Mouse (Mus musculus): ENCODE measurements at regions not wholly inside any gene's neighbourhood (a gene's known extent, or its start where the extent isn't known, plus 50 kb on each side); places are given as distances from the start of the nearest gene placed in this dataset.

DNA sequence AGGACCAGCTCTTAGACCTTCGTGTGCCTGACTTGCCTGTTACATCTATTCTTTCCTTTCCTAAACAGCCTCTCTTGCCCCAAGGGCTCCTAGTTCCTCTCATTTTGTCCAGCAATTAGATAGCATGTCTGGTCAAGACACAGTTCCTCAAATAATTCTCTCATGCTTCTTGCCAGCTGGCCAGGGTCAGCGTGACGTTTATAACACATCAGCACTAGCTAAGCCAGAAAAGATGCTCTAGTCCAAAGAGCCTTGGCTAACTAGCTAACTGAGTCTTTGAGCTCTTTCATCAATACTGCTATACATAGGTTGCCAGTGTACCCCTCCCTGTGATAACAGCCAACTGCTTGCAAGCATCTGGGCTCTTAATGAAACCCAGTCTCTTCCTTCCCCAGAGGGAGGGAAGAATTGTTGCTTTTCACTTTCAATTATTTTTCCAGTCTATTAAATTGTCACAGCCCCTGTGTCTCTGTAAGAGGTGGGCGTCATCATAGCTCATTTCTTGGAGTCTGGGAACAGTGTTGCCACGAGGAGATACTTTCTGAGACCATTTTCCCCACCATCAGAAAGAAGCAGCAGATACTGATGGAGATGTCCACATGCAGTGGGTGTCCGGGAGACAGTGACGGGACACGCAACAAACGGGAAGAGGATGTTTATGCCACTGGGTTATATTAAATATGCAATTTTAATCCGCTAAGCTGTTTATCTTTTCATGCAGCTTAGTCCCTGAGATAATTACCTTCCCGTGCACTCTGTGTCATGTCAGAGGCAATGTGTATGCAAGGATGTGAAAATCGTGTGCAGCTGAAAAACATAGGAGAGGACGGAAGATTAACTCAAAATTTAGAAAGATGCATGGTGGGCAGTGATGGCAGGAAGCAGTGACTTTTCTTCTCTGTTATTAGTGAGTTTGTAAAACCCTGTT lies 250.1 kb upstream of the Nmur2 start:
- no peak for DNase-seq (ENCODE audit: low read depth, low spot score)

GRCm38 (mm10) chr11:56285575-56286260 lies 244.9 kb upstream of the Nmur2 start:
- no peak for DNase-seq (ENCODE audit: low read depth, low spot score)

DNA sequence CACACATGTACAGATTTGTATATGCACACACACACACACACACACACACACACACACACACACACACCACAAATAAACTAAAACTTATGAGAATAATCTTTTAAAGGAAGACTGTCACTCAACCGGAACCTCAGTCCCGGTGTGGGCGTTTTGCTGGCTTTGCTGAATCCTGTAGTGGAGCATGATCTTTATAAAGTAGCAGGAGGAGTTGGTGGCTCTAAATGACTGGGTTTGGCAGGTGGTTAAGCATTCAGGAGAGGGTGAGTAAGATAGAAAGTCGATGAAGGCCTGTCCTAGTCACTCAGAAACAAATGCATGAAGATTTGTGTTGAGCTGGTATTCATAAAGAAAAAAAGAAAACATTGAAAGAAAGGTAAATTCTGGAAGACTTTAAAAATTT lies 240.4 kb upstream of the Nmur2 start:
- no peak for DNase-seq (ENCODE audit: low read depth, low spot score)

DNA sequence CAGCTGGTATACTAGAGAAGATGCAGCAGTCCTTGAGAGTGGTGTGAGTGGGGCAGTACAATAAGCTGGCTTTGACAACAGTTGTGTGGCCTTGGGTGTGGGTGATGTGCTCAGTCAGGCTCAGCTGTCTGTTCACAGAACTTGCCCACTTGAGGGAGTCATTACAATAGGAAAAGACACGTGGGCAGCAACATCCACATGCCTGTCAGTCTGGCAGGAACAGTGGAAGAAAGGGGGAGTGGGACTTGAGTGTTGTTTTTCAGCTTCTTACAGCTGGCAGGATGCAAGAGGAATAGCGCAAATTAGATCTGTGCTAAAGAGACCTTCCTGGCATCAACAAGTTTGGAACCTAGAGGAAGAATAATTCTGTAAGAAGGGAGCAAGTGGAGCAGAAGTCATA lies 239.4 kb upstream of the Nmur2 start:
- no peak for DNase-seq (ENCODE audit: low read depth, low spot score)

DNA sequence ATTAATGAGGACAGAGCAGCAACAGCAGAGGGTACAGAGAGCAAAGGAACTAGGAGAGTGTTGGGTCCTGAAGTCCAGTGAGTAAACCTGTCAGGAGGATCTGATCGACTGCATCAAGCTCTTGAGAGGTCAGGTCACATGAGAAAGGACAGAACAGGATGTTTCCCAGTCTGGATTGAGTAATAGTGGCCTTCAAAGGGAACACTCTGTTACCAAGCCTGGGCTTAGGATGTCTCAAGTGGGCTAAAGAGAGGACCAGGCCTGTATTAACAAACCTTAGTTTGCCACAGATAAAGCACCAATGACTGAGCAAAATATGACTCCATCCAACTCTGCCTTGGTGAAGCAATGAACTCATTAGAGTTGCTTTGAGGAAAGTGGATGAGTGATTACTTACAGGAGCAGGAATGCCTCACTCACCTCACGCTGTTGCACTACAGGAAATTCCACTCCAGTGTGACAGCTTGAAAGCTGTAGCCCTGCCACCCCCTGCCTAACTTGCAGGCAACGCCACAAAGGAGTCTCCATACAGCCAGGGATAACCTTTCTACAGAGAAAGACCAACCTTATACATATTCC lies 229.2 kb upstream of the Nmur2 start:
- no peak for DNase-seq (ENCODE audit: low read depth, low spot score)

DNA sequence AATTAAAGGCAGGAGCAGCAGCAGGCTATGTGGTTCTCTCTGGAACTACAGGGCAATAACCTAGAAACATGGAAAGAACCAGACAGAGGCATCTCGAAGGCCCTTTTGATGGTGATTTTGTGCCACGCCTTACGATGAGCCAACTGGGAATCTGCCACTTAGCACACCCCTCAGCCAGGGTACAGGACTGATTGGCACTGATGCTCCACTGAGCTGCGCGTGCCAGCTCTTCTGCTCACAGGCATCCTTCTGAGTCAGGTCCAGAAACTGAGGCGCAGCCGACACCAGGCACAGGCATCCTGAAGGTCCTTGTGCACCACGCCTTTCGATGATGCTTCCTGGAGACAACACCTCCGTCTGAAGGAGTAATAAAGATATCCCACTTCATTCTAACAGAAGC lies 221.9 kb upstream of the Nmur2 start:
- DNase-seq (ENCODE audit: low read depth, low spot score) = no peak

DNA sequence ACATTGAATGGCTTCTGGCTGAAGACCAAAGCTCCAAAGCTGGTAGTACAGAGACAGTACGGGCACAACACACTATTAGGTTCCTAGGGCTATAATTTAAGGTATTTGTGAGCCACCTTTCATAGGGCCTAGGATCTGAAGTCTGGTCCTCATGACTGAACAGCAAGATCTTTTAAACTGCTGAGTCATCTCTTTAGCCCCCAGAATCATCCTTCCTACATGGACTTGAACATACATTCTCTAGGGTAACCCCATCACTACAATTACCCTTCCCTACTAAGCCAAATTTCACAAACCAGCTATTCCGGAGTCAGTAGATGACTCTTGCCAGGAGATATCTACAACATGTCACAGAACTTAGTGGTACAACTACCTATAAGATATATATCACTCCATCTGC lies 215.5 kb upstream of the Nmur2 start:
- no peak for DNase-seq (ENCODE audit: low read depth, low spot score)

DNA sequence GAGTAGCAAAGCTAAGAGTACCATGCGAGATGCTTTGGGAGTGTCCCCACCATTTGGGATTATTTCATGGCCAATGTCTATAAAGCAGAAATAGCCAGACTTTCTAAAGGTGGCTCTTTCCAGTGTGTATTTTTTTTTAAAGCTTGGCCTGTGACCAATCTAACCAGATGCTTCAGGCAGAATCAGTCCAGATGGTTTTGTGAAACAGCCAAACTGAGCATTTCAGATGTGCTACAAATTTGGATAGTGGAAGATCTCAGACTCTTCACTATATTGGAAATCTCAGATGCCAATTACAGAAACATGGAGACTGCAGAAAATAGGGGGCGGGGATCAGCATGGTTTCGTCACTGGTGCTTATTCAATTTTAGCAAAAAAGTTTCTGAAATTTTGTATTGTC lies 213.6 kb upstream of the Nmur2 start:
- DNase-seq (ENCODE audit: low read depth, low spot score) = no peak

- DNase-seq (ENCODE audit: low read depth, low spot score) = no peak
These were observed 206.6 kb upstream of the Nmur2 start for GRCm38 (mm10) chr11:56247333-56247823.

DNA sequence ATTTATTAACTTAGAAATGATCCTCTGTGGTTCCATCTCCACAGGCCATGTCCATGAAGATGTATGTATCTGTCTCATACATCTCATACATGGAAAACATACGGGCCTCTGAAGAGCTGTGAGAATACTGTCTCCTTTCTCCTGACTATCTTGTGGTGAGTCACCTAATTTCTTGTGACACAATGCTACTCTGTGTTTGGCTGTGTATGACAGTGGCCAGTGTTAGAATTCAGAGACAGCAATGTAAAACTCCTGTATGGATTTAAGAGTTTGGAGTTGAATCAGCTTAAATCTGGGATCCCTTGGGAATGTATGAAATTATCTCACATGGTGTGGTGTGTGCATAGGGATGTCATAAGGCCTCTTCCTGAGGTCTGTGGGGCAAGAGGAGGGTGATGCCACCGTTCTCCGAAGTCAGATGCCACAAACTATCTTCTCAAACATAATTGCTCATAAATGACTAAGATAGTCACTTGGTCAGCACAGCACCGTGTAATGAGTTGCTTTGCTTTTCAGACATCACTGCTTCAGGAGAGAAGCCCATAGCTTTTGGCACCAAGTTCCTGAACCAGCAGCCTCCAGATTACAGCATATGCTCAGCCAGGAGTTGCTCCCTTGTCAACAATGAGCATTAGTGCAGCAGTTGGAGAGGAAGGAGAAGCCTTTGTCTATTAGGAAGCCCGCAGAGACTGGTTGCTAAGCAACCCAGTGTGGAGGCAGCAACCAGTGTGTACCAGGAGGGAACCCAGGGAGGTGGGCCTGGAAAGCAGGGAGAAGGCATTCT lies 205.9 kb upstream of the Nmur2 start:
- no peak for DNase-seq (ENCODE audit: low read depth, low spot score)

DNA sequence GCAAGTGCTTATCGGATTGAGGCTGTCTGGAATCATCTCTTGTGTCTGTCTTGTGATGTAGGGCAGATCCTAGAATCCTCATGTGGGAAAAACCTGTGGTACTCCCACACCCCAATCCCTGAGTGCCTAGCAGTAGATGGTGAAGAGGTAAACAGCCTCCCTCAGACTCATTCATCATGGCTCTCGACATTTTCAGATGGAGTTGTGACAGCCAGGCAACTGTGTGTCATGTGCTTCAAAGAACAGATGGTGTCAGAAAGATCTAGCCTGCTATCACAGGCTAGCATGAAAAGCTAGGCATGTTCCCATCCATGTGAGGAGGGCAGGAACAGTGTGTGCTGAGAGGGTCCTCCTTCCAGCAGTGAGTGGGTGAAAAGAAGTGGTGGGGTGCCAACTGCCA lies 204.1 kb upstream of the Nmur2 start:
- no peak for DNase-seq (ENCODE audit: low read depth, low spot score)

DNA sequence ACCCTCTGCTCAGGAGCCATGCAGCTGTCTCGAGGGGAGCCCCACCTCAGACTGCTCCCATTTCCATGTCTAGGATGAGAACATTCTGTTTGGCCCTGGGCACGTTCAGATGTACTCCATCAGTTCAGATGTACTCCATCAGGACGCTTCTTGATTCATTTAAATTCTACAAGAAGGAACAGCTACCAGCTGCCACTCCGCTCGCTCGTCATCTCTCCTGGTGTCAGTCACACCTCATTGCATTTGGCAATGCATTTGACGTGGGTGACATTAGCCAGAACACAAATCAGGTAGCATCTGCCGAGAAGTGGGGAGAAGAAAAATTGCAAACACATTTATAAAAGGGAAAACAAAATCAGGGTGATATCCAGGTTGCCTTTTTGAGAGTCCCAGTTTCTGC lies 202.6 kb upstream of the Nmur2 start:
- no peak for DNase-seq (ENCODE audit: low read depth, low spot score)

DNA sequence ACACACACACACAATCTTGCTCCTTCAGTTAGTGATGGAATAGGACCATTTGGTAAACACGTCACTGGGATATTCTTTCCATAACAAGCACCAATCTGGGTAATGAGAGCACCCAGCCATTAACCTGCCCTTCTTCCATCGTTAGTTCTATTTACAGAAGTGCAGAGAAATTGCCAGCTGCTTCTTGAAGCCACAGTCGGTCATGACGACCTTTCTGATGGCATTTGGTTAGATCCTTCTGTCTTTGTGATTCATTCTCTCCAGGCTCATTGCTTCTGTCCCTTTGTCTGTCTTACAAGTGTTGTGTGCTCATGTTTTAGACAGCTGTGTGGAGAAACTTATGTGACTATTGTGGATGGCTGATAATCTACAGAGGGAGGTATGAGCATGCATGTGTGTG lies 197.9 kb upstream of the Nmur2 start:
- no peak for DNase-seq (ENCODE audit: low read depth, low spot score)

- DNase-seq (ENCODE audit: low read depth, low spot score) = no peak
These were observed 184.2 kb upstream of the Nmur2 start for GRCm38 (mm10) chr11:56224999-56225398.

- no peak for DNase-seq (ENCODE audit: low read depth, low spot score)
These were observed 174.9 kb upstream of the Nmur2 start for GRCm38 (mm10) chr11:56215706-56216105.

GRCm38 (mm10) chr11:56201844-56202243 lies 161.0 kb upstream of the Nmur2 start:
- DNase-seq (ENCODE audit: low read depth, low spot score) = no peak

- no peak for DNase-seq (ENCODE audit: low read depth, low spot score)
These were observed 154.5 kb upstream of the Nmur2 start for GRCm38 (mm10) chr11:56195316-56195715.

DNA sequence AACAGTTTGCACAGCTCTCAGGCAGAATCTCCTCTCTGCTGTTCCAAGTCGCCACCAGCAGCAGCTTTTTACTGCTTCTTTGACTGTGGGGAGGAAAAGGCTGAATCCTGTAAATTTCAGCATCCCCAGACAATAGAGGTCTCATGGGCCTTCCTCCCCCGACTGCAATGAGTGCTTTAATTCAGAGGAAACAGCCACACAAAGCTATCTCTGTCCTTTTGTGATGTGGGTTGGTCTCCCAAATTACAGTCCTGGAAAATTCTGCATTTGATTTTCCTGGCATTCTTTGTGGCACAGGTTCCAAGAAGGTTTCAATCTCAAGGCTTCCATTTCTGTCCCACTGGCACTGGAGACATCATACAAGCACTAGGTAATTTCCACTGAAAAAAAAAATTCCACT lies 152.6 kb upstream of the Nmur2 start:
- DNase-seq (ENCODE audit: low read depth, low spot score) = no peak

DNA sequence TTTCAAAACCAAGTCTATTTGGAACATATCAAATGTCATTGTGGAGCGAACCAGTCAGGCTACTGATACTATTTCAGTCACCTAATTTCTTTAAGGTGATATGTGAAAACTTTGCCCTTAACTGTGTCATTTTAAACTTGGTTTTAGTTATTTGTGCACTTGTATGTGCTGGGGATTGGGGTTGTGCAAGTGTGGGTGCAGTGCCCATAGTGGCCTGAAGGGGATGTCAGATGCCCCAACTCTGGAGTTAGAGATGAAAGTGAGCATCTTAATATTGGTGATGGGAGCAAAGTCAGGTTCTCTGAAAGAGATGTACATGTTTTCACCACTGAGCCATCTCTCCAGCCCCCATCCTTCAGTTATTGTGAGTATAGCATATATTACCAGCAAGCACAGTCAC lies 133.1 kb upstream of the Nmur2 start:
- no peak for DNase-seq (ENCODE audit: low read depth, low spot score)

DNA sequence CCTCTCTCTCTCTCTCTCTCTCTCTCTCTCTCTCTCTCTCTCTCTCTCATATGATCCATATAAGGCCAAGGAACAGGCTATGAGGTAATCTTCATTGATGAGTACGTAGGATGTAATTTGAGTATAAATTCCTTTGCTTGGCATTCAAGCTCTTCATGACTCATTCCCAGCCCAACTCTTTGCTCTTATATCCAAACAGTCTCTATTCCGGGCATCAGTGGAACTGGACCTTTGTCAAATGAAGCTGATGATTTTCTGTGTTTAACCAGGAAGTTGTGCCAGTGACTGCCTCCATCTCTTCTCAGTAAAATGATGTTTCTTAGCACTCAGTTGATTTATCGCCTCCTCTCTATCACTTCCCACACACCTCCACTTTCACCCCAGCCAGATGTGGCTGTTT lies 132.4 kb upstream of the Nmur2 start:
- no peak for DNase-seq (ENCODE audit: low read depth, low spot score)

DNA sequence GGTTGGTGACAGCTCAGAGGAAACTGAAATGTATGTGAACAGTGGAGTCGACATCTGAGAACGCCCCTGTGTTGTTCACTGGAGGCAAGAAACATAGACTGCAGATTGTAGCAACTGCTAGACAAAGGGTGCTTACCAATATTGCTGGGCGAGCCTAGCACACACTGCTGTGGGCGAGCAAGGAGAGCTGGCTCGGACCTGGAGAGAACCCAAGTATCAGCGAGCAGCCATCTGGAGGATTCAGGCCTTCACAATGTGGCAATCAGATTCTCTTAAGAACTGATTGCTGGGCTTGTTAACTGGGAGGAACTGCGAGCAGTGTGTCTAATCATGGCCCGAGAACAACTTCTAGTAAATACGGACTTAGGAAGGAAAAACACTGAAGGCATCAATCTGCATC lies 128.8 kb upstream of the Nmur2 start:
- no peak for DNase-seq (ENCODE audit: low read depth, low spot score)

DNA sequence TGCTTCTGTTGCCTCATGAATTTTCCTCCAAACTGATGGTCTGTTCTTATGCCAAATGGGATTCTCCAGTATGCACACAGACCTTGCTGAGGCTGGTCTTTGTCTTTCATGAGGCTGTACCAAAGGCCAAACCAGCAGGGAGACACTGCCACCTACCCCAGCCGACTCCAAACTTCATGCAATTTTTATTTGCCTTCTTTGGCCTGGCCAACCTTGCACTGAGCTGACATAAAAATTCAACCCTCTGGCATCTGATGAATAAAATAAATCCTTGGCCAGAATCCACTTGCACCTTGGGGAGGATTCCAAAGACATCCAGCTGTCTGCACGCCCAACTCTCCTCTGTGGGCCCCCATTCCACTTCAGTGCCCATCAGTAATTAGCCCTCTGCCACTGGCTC lies 126.0 kb upstream of the Nmur2 start:
- DNase-seq (ENCODE audit: low read depth, low spot score) = no peak
